Mouse (Mus musculus) cortical plate, adult 2 months (tissue): ENCODE results near the gene Lpp.

Experiments
- CTCF ChIP-seq: fragments of 200-500 bp; IDR thresholded peaks from 2 replicates; pipeline ENCODE4 v1.5.1; 2011; ENCODE audit warnings: mild to moderate bottlenecking, control low read depth, low read length; ENCODE audit not compliant: insufficient read depth; ENCODE audit errors: extremely low read depth
- POLR2A ChIP-seq: fragments of 200-500 bp; IDR thresholded peaks from 2 replicates; pipeline ENCODE4 v1.6.1; 2011; ENCODE audit warnings: mild to moderate bottlenecking, low read length, control low read depth; ENCODE audit not compliant: insufficient read depth; ENCODE audit errors: extremely low read depth

DNA sequence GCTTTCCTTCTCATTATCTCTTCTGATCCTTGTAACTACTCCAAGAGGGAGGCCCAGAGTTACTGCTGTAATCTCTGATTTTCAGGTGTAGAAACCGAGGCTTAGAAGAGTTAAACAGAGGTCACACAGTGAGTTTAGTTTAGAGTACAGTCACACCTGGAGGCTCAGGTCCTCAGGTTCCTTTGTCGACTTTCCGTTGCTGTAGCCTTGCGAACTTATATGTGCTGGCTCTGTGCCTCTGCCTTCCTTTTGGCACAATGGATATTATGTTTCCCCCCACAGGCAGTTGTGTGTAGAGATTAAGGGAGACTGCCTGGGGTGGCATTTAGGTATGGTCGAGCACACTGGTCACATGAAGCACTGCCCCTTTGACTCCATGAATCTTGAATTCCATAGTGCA lies 50.2 kb downstream of the Lpp start:
- TF ChIP-seq POLR2A (no peak), CTCF (no peak)
